Mouse (Mus musculus): ENCODE data around the gene Abr. TPM values are rescaled to one million over a fixed set of nuclear protein-coding genes. Genes with fewer than 3 reads are reported as not detected.

The Abr gene
- polyA plus RNA-seq, 1 experiment from 2014 or later: 76.2 TPM

DNA sequence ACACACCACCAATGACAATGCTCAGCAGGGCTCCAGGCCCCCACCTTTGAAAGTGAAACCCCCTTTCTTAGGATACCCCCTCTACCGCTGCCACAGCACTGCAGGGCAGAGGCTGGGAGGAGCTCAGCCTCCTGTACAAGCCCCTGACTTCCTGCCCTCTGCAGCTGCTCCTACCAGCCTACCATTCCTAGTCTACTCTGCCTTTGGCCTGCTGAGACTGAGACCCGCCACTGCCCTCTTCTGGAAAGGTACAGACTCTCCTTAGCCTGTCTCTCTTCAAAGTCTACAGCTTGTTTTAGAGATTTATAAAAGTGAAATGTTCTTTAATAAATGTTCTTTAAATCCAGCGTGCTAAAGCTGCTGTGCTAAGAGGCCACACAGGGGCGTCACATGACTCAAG, 193.1 kb downstream of the Abr start:
- no peak overlapping the region for H3K4me2 ChIP-seq (replicated peaks)
- H3K9ac ChIP-seq: no peak overlapping the region
- WGBS: 66% methylated on average over 4 of the region's 4 CpGs
- H3K4me1 ChIP-seq: peaks cover 9% of the 10 kb centered on the region
- no peak for ATAC-seq (ENCODE audit: low FRiP score, low read depth)
- H3K9me3 ChIP-seq: no peaks in the 10 kb centered on the region
- no peak overlapping the region for H3K27ac ChIP-seq
- no peak overlapping the region for H3K4me3 ChIP-seq
- H3K27me3 ChIP-seq (replicated peaks): no peaks in the 10 kb centered on the region
- peaks cover 21% of the 10 kb centered on the region for H3K36me3 ChIP-seq

DNA sequence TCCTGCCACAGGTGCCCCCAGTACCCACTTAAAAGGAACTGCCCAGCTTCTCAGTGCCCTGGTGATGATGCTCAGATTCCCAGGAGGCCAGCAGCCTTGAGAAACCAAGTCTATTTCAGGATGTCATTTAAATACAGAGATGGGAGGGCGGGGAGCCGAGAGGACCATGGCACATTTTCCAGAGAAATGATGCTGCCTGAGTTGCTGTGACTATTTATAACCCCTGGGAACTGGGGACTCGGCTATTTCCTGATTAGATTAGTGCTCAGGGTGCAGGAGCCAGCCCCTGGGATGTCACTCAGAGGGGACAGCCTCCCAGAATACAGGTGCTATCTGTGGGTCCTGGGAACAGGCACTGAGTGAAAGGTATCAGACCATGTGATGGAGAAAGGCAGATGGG, 194.3 kb downstream of the Abr start:
- no peak overlapping the region for H3K27ac ChIP-seq
- ATAC-seq (ENCODE audit: low FRiP score, low read depth): no peak
- no peak overlapping the region for H3K9ac ChIP-seq
- H3K4me3 ChIP-seq: no peak overlapping the region
- peaks cover 9% of the 10 kb centered on the region for H3K4me1 ChIP-seq
- 77% methylated on average over 3 of the region's 3 CpGs for WGBS
- H3K27me3 ChIP-seq (replicated peaks): no peaks in the 10 kb centered on the region
- H3K4me2 ChIP-seq (replicated peaks): no peak overlapping the region
- no peaks in the 10 kb centered on the region for H3K9me3 ChIP-seq
- H3K36me3 ChIP-seq: peaks cover 24% of the 10 kb centered on the region

DNA sequence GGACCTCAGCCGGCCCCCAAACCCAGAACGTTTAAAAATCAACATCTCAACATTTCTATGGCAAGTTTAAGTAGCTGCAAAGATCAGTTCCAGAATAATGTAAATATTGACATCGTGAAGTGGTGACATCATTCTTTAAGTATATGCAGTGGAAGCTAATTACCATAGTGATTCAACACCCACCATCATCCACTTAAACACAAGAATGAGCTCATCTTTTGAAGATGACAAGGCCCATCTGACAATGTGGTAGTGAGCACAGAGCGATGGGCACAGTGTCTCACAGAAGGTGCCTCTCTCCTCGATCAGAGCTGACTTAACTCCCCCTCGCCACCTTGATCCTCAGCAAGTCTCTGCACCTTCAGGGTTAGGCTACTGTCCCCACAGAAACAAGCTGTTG, 196.4 kb downstream of the Abr start:
- Histone ChIP-seq H3K4me1 (peaks cover 9% of the 10 kb centered on the region), H3K27me3 (replicated peaks) (no peaks in the 10 kb centered on the region), H3K9me3 (no peaks in the 10 kb centered on the region), H3K27ac (no peak overlapping the region), H3K4me2 (replicated peaks) (no peak overlapping the region), H3K4me3 (no peak overlapping the region), H3K9ac (no peak overlapping the region), H3K36me3 (peaks cover 41% of the 10 kb centered on the region)
- ATAC-seq (ENCODE audit: low FRiP score, low read depth): no peak
- 85% methylated on average over 6 of the region's 6 CpGs for WGBS

DNA sequence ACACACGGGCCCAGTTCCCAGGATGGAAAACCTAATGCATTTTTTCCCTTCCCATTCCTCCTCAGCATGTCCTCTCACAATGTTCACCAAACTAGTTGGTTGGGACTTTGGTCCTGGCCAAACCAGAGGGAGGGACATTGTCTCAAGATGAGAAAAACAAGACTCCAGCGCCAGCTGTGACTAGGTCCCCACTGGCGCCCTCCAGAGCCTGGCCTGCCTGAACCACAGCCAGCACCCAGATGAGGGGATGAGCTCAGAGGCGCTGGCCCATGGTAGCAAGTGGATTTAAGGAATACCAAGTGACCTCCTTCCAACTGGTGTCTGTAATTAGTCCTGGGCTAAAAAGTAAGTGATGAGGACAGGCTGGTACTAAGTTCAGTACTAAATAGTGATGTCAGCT, 201.2 kb downstream of the Abr start:
- ATAC-seq (ENCODE audit: low FRiP score, low read depth): no peak
- no peaks in the 10 kb centered on the region for H3K27me3 ChIP-seq (replicated peaks)
- no peak overlapping the region for H3K27ac ChIP-seq
- H3K9me3 ChIP-seq: no peaks in the 10 kb centered on the region
- peaks cover 85% of the 10 kb centered on the region for H3K36me3 ChIP-seq
- WGBS: 68% methylated on average over 4 of the region's 4 CpGs
- H3K4me3 ChIP-seq: no peak overlapping the region
- H3K9ac ChIP-seq: no peak overlapping the region
- H3K4me2 ChIP-seq (replicated peaks): no peak overlapping the region
- H3K4me1 ChIP-seq: no peaks in the 10 kb centered on the region

DNA sequence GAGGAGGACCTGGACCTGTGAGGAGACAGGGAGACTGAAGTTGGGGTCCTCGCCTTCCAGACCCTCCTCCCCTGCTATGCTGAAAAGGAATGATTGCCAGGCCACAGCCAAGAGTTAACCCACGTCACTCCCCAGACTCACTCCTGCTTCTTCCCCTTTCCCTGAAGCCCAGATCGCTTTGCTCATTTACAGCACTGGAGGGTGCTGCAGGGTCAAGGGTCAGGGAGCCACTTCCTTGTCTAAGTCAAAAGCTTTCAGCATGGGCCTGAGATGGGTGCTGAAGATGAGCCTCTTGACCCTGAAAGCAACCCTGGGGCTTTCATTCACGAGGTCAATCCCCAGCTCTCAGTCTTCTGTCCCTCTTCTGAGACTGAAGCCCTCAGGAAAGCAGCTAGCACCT, 202.9 kb downstream of the Abr start:
- no peak overlapping the region for H3K4me3 ChIP-seq
- H3K27ac ChIP-seq: no peak overlapping the region
- no peaks in the 10 kb centered on the region for H3K27me3 ChIP-seq (replicated peaks)
- WGBS: 69% methylated on average over 4 of the region's 4 CpGs
- no peak overlapping the region for H3K9ac ChIP-seq
- H3K9me3 ChIP-seq: no peaks in the 10 kb centered on the region
- peaks cover 90% of the 10 kb centered on the region for H3K36me3 ChIP-seq
- H3K4me1 ChIP-seq: no peaks in the 10 kb centered on the region
- no peak for ATAC-seq (ENCODE audit: low FRiP score, low read depth)
- no peak overlapping the region for H3K4me2 ChIP-seq (replicated peaks)

DNA sequence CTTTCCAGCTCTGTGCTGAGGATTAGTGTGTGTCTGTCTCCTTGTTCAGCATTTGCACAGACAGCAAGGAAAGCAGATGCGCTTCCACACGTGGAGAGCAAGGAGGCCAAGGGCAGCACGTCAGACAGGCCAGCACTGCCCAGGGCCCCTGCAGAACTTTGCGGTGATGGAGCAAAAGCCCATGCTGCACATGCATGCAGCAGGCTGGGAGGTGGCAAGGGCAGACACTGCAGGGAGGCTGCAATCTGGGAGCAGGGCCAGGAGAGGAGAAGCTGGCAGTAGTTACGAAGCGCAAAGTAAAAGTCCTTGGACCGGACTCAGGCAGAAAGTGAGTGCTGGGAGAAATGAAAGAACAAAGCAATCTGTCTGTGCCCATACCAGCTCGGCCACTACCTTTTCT, 203.7 kb downstream of the Abr start:
- H3K4me3 ChIP-seq: no peak overlapping the region
- H3K9ac ChIP-seq: no peak overlapping the region
- 91% methylated on average over 8 of the region's 8 CpGs for WGBS
- no peaks in the 10 kb centered on the region for H3K27me3 ChIP-seq (replicated peaks)
- H3K36me3 ChIP-seq: peaks cover 95% of the 10 kb centered on the region
- no peaks in the 10 kb centered on the region for H3K9me3 ChIP-seq
- H3K4me2 ChIP-seq (replicated peaks): no peak overlapping the region
- ATAC-seq (ENCODE audit: low FRiP score, low read depth): no peak
- H3K27ac ChIP-seq: no peak overlapping the region
- no peaks in the 10 kb centered on the region for H3K4me1 ChIP-seq

DNA sequence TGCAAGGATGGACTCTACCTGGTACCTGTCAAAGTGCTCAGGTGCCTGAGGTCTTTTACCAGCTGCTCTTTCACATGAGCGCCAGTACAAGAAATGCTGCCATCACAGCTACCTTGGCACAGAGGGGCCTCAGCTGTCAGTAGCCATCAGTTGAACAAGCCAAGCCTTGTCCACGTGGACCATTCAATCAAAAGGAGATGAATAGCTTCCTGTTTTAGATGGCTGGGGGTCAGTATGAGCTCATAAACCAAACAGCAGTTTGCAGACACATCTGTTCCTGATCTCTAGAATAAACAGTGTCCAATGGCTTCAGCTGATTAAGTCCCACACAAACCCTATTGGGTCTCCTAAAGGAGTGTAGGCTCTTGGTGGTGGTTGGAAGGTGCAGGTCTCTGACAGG, 206.1 kb downstream of the Abr start:
- H3K9me3 ChIP-seq: no peaks in the 10 kb centered on the region
- H3K4me2 ChIP-seq (replicated peaks): no peak overlapping the region
- no peaks in the 10 kb centered on the region for H3K27me3 ChIP-seq (replicated peaks)
- no peak overlapping the region for H3K27ac ChIP-seq
- H3K4me1 ChIP-seq: no peaks in the 10 kb centered on the region
- peaks cover 88% of the 10 kb centered on the region for H3K36me3 ChIP-seq
- H3K4me3 ChIP-seq: no peak overlapping the region
- no peak for ATAC-seq (ENCODE audit: low FRiP score, low read depth)
- no peak overlapping the region for H3K9ac ChIP-seq
- WGBS: 61% methylated on average over 2 of the region's 2 CpGs

DNA sequence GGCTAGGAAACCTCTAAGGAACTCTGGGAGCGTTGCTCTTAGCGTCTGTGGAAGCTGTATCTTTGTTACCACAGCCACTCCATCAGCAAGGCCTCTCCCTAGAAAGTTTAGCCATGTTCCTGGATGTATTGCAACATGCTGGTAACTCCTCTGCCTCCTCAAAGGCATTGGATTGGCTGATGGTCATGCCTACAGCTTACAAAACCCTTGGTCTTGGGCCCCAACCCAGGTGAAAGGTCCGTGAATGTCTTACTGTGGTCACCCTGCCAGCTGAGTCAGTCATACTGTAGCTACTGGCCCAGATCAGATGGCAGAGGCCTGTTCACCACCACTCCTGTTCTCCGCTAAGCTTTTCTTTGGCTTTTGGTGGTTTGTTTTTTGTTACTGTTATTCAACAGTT, 207.1 kb downstream of the Abr start:
- Histone ChIP-seq H3K4me1 (no peaks in the 10 kb centered on the region), H3K36me3 (peaks cover 81% of the 10 kb centered on the region), H3K4me3 (no peak overlapping the region), H3K9ac (no peak overlapping the region), H3K27ac (no peak overlapping the region), H3K9me3 (no peaks in the 10 kb centered on the region), H3K27me3 (replicated peaks) (no peaks in the 10 kb centered on the region), H3K4me2 (replicated peaks) (no peak overlapping the region)
- 93% methylated on average over 4 of the region's 4 CpGs for WGBS
- ATAC-seq (ENCODE audit: low FRiP score, low read depth): no peak

DNA sequence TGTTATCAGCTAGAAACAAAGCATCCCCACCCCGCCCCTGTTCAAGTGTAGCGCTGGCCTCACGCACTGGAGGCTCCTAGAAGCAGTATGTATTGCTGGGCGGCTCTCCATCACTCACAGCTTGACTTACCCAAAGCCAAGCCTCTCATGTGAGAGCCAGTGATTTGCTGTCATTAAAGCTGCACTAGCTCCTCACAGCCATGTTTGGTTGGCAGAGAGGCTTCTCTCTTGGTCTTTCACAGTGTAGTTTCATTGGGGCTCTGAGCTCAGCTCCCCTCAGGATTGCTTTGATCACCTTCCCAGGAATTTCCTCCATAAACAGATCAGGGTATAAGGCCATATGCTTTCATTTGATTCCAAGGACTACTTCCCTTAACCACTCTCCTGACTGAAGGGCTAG, 208.9 kb downstream of the Abr start:
- WGBS: 84% methylated on average over 4 of the region's 4 CpGs

DNA sequence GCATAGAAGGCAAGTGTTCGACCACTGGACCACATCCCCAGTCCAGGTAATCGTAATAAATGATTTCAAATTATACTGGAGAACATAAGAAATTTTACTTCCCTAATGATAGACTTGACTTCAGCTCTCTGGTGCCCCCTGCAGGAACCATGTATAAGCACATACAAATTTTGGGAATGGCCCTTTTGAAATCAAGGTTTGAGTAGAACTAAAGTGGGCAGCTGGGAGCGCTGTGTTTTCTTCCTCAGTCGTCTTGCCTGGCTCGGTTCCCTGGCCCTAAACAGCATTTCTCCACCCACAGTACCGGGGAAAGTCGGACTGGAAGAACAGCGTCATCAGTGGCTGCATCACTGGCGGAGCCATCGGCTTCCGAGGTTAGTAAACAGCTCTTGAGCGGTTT, 211.3 kb downstream of the Abr start:
- H3K9ac ChIP-seq: no peak overlapping the region
- no peak overlapping the region for H3K4me2 ChIP-seq (replicated peaks)
- no peak overlapping the region for H3K27ac ChIP-seq
- peaks cover 46% of the 10 kb centered on the region for H3K36me3 ChIP-seq
- no peaks in the 10 kb centered on the region for H3K9me3 ChIP-seq
- H3K27me3 ChIP-seq (replicated peaks): no peaks in the 10 kb centered on the region
- ATAC-seq (ENCODE audit: low FRiP score, low read depth): no peak
- 77% methylated on average over 12 of the region's 12 CpGs for WGBS
- peaks cover 9% of the 10 kb centered on the region for H3K4me1 ChIP-seq
- H3K4me3 ChIP-seq: no peak overlapping the region

More for the DNA sequence above, 208.9 kb downstream of the Abr start:
- Histone ChIP-seq H3K27ac (no peak overlapping the region), H3K4me3 (no peak overlapping the region), H3K9me3 (no peaks in the 10 kb centered on the region), H3K4me1 (no peaks in the 10 kb centered on the region; the same call in 1 of the 2 replicates), H3K4me2 (replicated peaks) (no peak overlapping the region), H3K36me3 (peaks cover 68% of the 10 kb centered on the region), H3K27me3 (replicated peaks) (no peaks in the 10 kb centered on the region), H3K9ac (no peak overlapping the region)
- ATAC-seq (ENCODE audit: low FRiP score, low read depth): no peak

DNA sequence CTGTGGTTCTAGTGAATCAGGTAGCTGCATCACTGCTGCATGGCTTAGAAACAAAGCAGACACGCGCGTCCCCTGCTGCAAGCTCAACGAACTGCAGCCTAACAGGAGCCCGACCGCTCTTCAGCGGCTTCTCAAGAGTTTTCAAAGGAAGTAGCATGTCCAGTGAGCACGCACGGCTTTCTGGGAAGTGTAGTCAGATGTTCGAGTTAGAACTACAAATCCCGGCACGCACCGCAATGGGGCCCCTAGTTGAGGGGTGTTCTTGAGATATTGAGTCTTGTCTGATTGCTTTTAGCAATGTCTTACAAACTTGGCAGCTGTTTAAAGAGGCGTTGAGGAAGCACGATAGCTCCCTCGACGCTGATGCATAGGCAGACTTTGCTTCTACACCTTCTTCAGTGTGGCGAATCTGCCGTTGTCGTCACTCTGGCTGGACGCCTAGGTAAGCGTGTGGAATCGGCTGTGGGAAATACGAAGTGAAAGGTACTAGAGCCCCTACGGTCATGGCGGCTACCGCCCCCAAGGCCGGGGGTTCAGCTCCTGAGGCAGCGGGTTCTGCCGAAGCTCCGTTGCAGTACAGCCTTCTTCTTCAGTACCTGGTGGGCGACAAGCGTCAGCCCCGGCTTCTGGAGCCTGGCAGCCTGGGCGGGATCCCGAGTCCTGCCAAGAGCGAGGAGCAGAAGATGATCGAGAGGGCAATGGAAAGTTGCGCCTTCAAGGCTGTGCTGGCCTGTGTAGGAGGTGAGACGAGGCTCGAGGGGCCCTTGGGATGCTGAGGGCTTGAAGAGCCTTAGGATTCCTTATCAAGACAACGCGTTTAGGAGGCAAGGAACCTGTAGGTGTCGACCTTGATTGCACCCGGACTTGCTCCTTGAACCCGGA, 215.2 kb downstream of the Abr start, which contains the start of gene Timm22:
Timm22 (plus strand) TSS at position 251 of the 882 bp plus-strand sequence.
- Histone ChIP-seq H3K27me3 (replicated peaks) (no peaks in the 10 kb centered on the region), H3K4me3 (peak within 1 kb of the TSS; percentile 81), H3K4me2 (replicated peaks) (peak within 1 kb of the TSS; percentile 85), H3K27ac (no peak within 1 kb of the TSS), H3K9ac (peak within 1 kb of the TSS; percentile 81), H3K36me3 (peaks cover 10% of the 10 kb centered on the region), H3K4me1 (peaks cover 9% of the 10 kb centered on the region), H3K9me3 (no peaks in the 10 kb centered on the region)
- peak; percentile 95 for ATAC-seq (ENCODE audit: low FRiP score, low read depth)
- WGBS: under 1% methylated on average over 46 of the region's 46 CpGs

DNA sequence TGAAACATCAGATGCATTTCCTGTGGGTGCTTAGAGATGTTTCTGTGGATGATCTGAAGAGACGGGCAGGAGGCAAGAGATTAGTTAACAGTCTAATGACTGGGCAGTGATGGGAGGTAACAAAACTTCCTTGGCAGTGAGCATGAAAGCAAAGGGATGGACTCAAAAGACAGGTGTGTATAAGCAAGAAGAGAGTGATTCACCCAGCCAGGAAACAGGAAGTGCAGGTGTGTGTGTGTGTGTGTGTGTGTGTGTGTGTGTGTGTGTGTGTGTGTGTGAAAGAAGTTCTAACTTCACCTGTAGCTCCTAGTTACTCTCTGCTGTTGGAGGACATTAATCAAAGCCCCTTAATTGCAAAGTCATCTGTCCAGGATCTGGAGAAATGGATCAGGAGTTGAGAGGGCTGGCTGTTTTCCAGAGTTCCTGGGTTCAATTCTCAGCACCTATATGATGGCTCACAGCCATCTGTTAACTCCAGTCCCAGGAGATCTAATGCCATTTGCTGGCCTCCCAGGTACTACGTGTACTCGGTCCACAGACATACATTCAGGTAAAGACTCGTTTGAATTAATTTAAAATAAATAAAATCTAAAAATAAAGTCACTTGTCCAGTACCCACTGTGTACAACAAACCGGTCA, 216.4 kb downstream of the Abr start:
- no peaks in the 10 kb centered on the region for H3K27me3 ChIP-seq (replicated peaks)
- H3K9ac ChIP-seq: no peak overlapping the region
- ATAC-seq (ENCODE audit: low FRiP score, low read depth): no peak
- H3K27ac ChIP-seq: no peak overlapping the region
- peaks cover 4% of the 10 kb centered on the region; the same call in 1 of the 2 replicates for H3K36me3 ChIP-seq
- peaks cover 9% of the 10 kb centered on the region for H3K4me1 ChIP-seq
- no peak overlapping the region for H3K4me2 ChIP-seq (replicated peaks)
- H3K9me3 ChIP-seq: no peaks in the 10 kb centered on the region
- 85% methylated on average over 5 of the region's 5 CpGs for WGBS
- no peak overlapping the region for H3K4me3 ChIP-seq
